Mouse (Mus musculus): ENCODE results near the gene Gnai2. TPM values are rescaled to one million over a fixed set of nuclear protein-coding genes. Genes with fewer than 3 reads are reported as not detected.

The Gnai2 gene
- polyA plus RNA-seq, 1 experiment = 273 TPM

DNA sequence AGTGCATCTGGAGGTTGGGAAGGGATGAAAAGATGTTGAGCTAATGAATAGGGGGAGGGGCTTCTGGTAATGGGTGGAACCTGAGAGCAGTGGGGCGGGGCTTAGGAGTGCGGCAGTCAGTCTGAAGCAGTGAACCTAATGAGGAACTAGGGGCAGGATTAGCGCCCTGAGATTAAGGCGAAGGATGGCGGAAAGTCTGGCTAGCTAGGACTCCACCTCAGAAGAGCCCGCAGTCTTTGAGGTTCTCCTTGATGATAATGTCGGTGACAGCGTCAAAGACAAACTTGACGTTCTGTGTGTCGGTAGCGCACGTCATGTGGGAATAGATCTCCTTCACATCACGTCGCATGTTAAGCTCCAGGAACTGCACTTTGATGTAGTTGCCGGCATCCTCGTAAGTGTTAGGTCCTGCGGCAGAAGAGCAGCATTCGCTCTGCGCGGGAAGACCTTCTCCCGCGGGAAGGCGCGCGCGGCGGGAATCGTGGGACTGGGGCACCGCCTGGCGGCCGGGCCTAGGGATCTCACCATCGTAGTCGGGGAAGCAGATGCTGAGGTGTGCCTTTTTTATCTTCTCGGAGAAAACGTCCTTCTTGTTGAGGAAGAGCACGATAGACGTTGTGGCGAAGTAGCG lies 40.6 kb upstream of the Gnai2 start:
- TF ChIP-seq CTCF (IDR thresholded peaks at IDR 0.05; ENCODE audit: control insufficient read depth, insufficient read depth, low read length) (peak; percentile 39; the same call in 1 of the 2 replicates), POLR2A (IDR thresholded peaks at IDR 0.05; ENCODE audit: borderline replicate concordance, control insufficient read depth, low read depth, low read length) (no peak)
- under 1% methylated on average over 39 of the region's 39 CpGs for WGBS
- H3K27ac ChIP-seq (ENCODE audit: control insufficient read depth, insufficient read depth, low read depth, low read length, poor library complexity) = no peak overlapping the region
- peaks cover 2% of the 10 kb centered on the region; the same call in 1 of the 2 replicates for H3K4me1 ChIP-seq (ENCODE audit: control insufficient read depth, insufficient read depth, low read length)
- H3K4me3 ChIP-seq (replicated peaks; ENCODE audit: control insufficient read depth, low read depth, low read length) = peak overlapping the region; percentile 5

GRCm38 (mm10) chr9:107674609-107675429 lies 39.7 kb upstream of the Gnai2 start:
- H3K4me3 ChIP-seq (replicated peaks; ENCODE audit: control insufficient read depth, low read depth, low read length) = no peak overlapping the region
- 73% methylated on average over 9 of the region's 9 CpGs for WGBS
- H3K4me1 ChIP-seq (ENCODE audit: control insufficient read depth, insufficient read depth, low read length) = peaks cover 2% of the 10 kb centered on the region; the same call in 1 of the 2 replicates
- no peak for TF ChIP-seq CTCF (IDR thresholded peaks at IDR 0.05; ENCODE audit: control insufficient read depth, insufficient read depth, low read length)
- TF ChIP-seq POLR2A (IDR thresholded peaks at IDR 0.05; ENCODE audit: borderline replicate concordance, control insufficient read depth, low read depth, low read length) = no peak
- no peak overlapping the region for H3K27ac ChIP-seq (ENCODE audit: control insufficient read depth, insufficient read depth, low read depth, low read length, poor library complexity)

DNA sequence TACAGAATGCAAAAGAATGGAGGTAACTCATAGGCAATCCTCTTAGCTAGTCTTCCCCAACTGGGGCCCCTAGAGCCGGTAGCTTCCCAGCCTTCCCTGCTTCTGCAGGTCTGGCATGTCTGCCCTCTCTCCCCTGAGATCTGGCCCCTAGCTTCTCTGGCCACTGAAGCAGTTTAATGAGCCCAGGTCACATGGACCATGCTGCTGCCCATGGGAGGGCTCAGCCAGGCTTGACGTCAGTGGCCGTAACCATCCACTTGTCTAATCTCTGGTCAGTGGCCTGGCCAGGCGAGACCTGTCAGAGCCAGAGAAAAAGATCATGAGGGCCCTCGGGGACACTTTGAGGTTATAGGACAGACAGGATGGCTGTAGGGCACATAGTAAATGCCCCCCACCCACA lies 35.1 kb upstream of the Gnai2 start:
- H3K4me3 ChIP-seq (replicated peaks; ENCODE audit: control insufficient read depth, low read depth, low read length) = no peak overlapping the region
- no peaks in the 10 kb centered on the region for H3K4me1 ChIP-seq (ENCODE audit: control insufficient read depth, insufficient read depth, low read length)
- WGBS = 88% methylated on average over 5 of the region's 5 CpGs
- TF ChIP-seq CTCF (IDR thresholded peaks at IDR 0.05; ENCODE audit: control insufficient read depth, insufficient read depth, low read length) (no peak), POLR2A (IDR thresholded peaks at IDR 0.05; ENCODE audit: borderline replicate concordance, control insufficient read depth, low read depth, low read length) (no peak)
- H3K27ac ChIP-seq (ENCODE audit: control insufficient read depth, insufficient read depth, low read depth, low read length, poor library complexity) = no peak overlapping the region

DNA sequence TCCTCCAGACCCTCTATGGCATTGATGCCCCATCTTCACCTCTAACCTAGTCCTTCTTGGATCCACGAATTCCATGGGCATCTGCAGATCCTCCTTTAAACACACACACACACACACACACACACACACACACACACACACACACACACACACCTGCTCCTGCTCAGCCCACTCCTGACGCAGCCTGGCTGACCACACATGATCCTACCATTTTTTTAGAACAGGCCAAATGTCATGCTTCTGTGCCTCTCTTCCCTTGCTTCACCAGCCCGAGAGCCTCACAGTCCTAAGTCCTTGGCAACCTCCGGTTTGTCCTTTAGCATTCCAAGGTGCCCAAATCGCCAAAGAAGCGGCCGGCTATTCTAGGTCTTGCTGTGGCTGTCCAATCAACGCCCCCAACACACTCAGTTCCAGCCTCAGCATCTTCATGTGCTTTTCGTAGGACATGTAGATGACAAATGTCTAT lies 34.3 kb upstream of the Gnai2 start, which contains the start of gene Slc38a3:
TSS of gene Slc38a3 (minus strand) at position 51 of the 466 bp plus-strand sequence.
- 80% methylated on average over 9 of the region's 9 CpGs for WGBS
- TF ChIP-seq POLR2A (IDR thresholded peaks at IDR 0.05; ENCODE audit: borderline replicate concordance, control insufficient read depth, low read depth, low read length) = no peak
- TF ChIP-seq CTCF (IDR thresholded peaks at IDR 0.05; ENCODE audit: control insufficient read depth, insufficient read depth, low read length) = no peak
- Histone ChIP-seq H3K4me1 (ENCODE audit: control insufficient read depth, insufficient read depth, low read length) (no peaks in the 10 kb centered on the region), H3K4me3 (replicated peaks; ENCODE audit: control insufficient read depth, low read depth, low read length) (no peak within 1 kb of the TSS), H3K27ac (ENCODE audit: control insufficient read depth, insufficient read depth, low read depth, low read length, poor library complexity) (no peak within 1 kb of the TSS)

DNA sequence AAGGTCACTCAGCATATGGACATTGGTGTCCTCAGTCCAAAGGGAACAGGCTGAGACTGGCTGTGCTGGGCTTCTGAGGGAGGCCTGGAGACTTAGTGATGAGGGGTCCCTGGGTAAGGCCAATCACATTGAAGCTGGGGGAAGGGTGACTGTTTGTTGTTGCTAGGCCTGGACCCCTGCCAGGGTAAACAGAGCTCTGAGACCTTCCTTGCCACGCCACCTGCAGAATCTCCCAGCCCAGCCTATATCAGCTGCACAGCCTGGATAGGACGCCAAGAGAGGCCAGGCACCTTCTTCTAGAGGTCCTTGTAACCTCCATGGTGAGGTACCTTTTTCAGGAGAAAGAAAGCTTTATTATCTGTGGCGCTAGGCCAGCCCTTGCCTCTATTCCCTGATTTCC lies 33.7 kb upstream of the Gnai2 start:
- no peak for TF ChIP-seq POLR2A (IDR thresholded peaks at IDR 0.05; ENCODE audit: borderline replicate concordance, control insufficient read depth, low read depth, low read length)
- no peak for TF ChIP-seq CTCF (IDR thresholded peaks at IDR 0.05; ENCODE audit: control insufficient read depth, insufficient read depth, low read length)
- no peak overlapping the region for H3K4me3 ChIP-seq (replicated peaks; ENCODE audit: control insufficient read depth, low read depth, low read length)
- no peaks in the 10 kb centered on the region for H3K4me1 ChIP-seq (ENCODE audit: control insufficient read depth, insufficient read depth, low read length)
- 66% methylated on average over 3 of the region's 3 CpGs for WGBS
- no peak overlapping the region for H3K27ac ChIP-seq (ENCODE audit: control insufficient read depth, insufficient read depth, low read depth, low read length, poor library complexity)

- TF ChIP-seq CTCF (IDR thresholded peaks at IDR 0.05; ENCODE audit: control insufficient read depth, insufficient read depth, low read length) = no peak
- TF ChIP-seq POLR2A (IDR thresholded peaks at IDR 0.05; ENCODE audit: borderline replicate concordance, control insufficient read depth, low read depth, low read length) = no peak
- WGBS = 62% methylated on average over 8 of the region's 8 CpGs
- no peak overlapping the region for H3K27ac ChIP-seq (ENCODE audit: control insufficient read depth, insufficient read depth, low read depth, low read length, poor library complexity)
Measured at GRCm38 (mm10) chr9:107668011-107668410, 32.8 kb upstream of the Gnai2 start.

DNA sequence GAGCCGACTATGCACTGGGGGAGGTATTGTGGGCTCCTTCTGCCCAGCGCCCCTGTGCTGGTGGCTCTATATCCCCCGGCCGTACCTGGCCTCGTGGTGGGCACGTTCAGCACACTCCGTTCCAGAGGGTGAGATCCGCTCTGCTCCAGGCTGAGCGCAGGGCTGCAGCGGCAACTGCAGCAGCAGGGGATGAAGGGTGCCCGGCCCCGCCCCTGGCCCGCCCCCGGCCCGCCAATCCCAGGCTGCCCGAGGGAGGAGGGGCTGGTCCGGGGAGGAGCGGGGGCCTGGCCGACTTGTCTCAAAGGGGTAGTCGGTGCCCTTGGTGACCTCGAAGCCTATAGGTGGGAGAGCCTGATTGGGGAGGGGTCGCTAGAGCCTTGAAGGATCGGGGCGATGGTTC lies 32.1 kb upstream of the Gnai2 start:
- 2% methylated on average over 24 of the region's 24 CpGs for WGBS
- Histone ChIP-seq H3K4me3 (replicated peaks; ENCODE audit: control insufficient read depth, low read depth, low read length) (no peak overlapping the region), H3K4me1 (ENCODE audit: control insufficient read depth, insufficient read depth, low read length) (no peaks in the 10 kb centered on the region), H3K27ac (ENCODE audit: control insufficient read depth, insufficient read depth, low read depth, low read length, poor library complexity) (no peak overlapping the region)
- TF ChIP-seq CTCF (IDR thresholded peaks at IDR 0.05; ENCODE audit: control insufficient read depth, insufficient read depth, low read length) = no peak
- TF ChIP-seq POLR2A (IDR thresholded peaks at IDR 0.05; ENCODE audit: borderline replicate concordance, control insufficient read depth, low read depth, low read length) = no peak

More at GRCm38 (mm10) chr9:107668011-107668410, 32.8 kb upstream of the Gnai2 start:
- H3K4me3 ChIP-seq (replicated peaks; ENCODE audit: control insufficient read depth, low read depth, low read length) = no peak overlapping the region
- H3K4me1 ChIP-seq (ENCODE audit: control insufficient read depth, insufficient read depth, low read length) = no peaks in the 10 kb centered on the region

DNA sequence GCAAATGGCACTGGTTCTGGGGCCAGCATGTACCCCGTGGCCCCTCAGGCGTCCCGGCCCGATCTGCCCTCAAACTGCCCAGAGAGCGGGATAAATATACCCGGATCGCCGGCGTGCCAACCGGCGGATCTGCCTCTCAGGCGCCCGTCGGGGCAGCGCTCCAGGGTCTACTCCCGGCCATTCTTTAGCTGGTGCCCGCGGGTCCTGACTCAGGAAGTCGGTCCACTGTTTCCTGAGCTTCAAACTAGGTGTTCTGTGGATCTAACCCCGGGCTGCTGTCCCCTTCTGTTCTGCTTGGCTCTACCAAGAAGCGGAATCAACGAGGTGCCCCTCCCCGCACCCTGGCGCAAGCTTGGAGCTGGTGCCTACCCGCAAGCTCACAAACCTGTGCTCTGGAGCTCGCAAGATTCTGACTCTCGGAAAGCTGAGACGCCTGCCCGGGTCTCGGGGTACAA lies 31.6 kb upstream of the Gnai2 start:
- H3K27ac ChIP-seq (ENCODE audit: control insufficient read depth, insufficient read depth, low read depth, low read length, poor library complexity) = no peak overlapping the region
- no peak overlapping the region for H3K4me3 ChIP-seq (replicated peaks; ENCODE audit: control insufficient read depth, low read depth, low read length)
- 3% methylated on average over 30 of the region's 30 CpGs for WGBS
- TF ChIP-seq POLR2A (IDR thresholded peaks at IDR 0.05; ENCODE audit: borderline replicate concordance, control insufficient read depth, low read depth, low read length) (no peak), CTCF (IDR thresholded peaks at IDR 0.05; ENCODE audit: control insufficient read depth, insufficient read depth, low read length) (no peak)
- H3K4me1 ChIP-seq (ENCODE audit: control insufficient read depth, insufficient read depth, low read length) = no peaks in the 10 kb centered on the region

All from bone marrow, adult 2 months (tissue).